Mouse (Mus musculus) skeletal muscle tissue, adult 2 months (tissue): ENCODE data around the gene Guca2b.

Experiments
- DNase-seq: peaks from one replicate; pipeline ENCODE4 v3.0.0-alpha.2; 2012; ENCODE audit warnings: low read depth, low spot score

Gene Guca2b

DNA sequence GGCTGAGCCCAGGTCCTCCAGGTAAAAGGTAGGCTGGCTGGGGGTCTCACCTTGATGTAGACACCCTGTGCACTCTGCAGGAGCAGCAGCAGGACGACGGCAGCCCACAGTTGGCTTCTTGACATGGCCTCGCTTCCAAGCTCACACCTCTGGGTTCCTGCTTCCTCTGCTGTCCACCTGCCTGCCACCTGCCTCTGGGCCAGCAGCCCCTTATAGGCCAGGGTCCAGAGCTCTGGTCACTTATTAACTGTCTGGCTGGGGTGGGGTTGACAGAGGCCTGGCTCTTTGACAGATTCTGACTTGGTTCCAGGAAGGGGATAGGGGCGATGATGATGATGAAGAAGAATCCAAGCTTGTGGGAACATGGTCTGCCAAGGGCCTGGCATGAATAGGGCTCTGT is at the start of gene Guca2b:
Guca2b (minus strand) TSS at position 224 of the 400 bp plus-strand sequence.
- no peak for DNase-seq

DNA sequence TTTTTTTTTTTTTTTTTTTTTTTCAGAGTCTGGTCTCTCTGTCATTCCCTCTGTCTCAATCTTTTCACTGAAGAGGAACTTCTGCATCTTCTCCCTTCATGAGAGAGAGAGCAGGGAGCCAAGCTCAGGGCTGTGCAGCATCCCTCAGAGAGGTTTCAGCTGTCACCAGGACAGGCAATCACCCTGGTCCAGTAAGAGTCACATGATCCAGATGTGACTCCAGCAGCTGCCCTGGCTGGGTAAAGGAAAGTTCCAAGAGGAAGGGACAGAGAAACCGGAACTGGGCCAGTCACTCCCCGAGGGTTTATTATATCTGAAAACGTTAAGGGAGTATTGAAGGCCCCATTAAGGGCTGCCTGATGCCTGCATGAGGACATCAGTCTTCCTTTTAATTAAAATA is 49.0 kb upstream of the Guca2b start:
- no peak for DNase-seq

DNA sequence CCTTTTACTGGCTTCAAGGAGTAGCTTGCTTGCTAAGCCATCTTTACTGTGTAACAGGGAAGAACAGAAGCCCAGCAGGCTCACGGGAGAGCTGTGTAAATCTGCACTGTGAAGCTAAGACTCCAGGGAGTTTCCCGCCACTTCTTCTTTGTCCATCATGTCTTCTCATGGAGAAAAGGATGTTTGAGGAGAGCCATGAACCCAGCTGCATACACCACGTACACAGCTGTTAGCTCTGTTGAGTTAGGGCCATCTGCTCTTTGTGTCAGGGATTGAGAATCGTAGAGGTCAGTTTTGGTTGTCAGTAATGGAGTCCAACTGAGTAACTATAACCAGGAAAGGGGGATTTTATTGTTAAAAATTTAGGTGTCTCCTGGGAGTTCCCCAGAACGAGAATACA is 48.6 kb upstream of the Guca2b start:
- no peak for DNase-seq

DNA sequence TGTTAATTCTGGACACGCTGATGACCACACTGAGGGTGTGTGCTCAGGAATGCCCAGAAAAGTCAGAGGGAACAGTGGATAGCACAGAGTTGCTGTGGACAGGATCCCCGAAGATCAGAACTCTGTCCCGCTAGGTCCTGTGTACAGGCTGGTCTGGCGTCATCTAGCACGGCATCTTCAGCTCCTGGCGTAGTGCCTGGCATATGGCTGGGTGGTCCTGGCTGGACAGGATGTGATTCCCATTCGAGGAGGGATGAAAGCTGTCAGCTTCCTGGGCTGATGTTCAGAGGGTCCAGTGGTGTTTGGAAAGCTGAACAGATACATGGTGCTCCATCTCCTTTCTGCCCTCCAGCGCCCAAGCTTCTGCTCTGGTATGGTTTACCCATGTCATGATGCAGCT is 45.2 kb upstream of the Guca2b start:
- DNase-seq, result no peak

DNA sequence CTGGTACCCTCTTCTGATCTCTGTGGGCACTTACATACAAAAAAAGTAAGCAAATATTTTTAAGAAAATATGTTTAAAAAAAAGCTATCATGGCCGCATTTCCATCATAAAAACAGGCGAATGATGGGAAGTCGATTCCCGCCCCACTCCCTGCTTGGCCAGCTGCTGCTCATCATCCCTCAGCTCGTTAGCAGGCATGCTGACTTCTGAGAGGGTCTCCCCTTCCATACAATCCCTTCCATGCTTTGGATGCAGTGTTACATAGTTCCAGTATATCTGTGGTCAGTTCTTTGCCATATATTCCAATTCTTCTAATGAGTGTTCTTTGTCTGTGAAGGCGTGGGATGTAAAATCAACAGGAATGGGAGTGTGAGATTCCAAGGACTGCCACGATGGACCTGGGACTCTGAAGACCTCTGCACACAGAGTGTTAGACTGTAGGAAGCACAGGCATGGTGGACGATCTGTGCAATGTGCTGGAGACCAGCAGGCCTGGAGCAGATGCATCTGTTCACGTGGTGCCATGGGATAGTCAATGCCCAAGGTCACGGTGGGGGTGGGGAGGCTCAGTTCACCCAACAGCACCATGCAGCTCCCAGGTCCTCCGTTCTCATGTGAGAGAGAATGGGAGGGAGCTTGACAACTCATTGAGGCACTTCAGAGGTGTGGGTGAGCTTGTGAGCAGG is 42.7 kb upstream of the Guca2b start:
- DNase-seq, result no peak

DNA sequence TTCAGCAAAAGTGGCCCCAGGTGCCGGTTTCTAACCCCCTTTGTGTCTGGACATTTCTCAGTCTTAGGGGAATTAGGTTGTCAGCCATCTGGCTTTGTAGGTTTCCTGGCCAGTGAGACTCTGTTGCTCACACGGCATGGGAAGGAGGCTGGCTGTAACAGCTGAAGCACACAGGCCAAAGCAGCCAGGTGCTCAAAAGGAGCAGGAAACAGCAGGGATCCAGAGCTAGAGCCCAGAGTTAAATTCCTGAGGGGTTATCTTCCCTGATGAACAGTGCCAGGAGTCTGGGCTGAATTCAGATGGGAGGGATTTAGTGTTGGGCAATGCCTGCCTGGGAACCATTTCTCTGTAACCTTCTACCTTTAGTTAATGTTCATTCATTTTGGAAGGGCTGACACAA is 39.6 kb upstream of the Guca2b start:
- DNase-seq, result no peak

DNA sequence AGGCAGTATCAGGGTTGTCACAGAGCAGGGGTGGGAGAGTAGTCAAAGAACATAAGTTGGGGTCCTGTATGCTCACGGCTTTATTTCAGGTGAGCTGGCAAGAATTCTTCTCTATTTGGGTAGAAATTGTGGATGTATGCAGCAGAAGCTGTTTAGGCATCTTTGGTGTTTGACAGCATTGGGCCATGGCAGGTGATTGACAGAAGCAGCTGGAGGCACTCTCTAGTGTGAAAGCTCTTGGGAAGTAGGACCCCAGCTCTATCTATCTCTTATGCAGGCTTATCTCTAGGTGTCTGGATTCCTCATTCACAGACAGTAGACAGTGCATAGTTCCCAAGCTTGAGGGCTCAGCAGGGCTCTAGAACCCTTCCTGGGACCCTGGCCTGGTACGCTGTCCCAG is 27.0 kb upstream of the Guca2b start:
- no peak for DNase-seq

DNA sequence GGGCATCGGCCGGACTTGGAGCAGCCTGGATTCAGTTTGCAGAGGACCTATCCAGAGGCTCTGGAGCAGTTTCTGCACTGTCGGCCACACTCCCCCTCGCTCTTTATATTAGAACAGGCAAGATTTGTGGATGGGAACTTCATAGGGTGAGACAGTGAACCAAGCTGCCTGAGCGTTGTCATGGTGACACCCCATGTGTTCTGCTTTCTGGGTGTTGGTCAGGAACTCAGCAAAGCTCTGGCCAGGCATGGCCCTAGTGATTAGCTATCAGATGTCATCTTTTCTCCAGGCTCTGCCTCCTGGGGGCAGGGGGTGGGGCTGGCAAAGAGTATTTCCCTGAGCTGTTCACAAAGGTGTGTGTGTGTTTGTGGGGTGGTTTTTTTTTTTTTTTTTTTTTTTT is 23.8 kb upstream of the Guca2b start:
- no peak for DNase-seq

DNA sequence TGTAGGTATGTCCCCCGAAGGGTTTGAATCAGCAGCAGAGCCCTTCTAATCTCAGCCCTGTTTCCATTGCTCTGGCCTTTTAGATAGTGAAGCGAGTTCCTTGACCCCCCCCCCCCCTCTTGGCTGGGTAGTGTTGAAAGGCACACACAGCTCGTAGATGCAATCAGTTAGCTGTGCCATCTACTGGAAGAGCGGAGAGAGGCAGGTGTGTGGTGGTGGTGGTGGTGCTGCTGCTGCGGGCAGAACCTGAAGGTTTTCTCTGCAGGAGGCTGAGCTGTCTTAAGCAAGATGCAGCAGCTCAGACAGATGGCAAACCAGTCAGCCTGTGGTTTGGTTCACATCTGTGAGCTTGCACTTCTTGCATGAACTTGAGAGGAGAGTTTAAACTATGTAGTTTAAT is 13.9 kb upstream of the Guca2b start:
- DNase-seq, result no peak

DNA sequence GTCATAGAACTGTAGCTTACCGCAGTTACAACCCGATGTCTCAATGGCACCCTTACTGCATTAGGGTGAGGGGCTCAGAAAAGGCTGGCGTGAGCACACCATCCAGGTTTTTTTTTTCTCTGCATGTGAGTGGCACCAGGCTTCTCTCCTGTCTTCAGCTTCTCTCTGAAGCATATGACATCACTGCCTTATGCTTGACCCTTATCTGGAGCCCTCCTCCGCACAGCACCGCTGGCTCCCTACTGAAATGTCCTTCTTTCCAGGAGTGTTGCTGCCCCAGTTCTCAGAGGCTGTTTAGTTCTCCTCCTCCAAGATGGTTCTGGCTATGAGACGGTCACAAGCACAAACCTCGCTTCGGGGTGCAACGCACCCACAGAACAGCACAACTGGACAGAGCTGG is 12.4 kb upstream of the Guca2b start:
- no peak for DNase-seq

DNA sequence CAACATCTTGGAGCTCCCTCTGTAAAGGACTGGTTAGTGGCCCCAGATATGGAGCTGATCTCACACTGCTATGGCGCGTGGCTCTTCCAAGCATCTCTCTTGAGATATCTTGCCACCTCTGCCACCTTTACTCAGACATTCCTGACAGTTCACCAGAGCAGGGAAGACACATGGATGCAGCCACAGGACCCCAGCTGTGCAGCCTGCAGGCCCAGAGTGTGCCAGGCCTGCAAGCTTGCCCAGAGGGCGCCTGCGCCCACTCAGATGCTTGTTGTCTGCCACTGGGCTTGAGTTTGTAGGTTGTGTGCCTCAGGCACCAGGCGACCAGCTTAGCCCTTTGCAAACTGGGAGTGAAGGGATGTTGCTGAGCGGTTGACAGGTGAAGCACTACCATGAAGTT is 12.0 kb upstream of the Guca2b start:
- no peak for DNase-seq

DNA sequence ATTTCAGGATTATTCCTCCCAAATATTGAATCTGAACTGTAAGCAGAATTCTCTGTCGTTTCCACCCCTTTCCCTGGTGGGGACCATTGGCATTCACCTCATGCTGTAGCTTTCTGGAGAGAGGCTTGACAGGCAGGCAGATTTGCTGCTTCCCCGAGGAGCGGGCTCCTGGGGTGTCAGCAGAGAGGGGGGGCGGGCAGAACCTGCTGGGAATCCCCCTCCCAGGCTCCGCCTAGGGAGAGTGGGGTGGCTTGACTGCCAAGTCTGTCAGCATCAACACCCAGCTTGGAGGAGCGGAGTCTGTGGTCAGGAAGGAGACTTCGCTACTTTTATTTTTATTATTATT is 11.4 kb upstream of the Guca2b start:
- no peak for DNase-seq

DNA sequence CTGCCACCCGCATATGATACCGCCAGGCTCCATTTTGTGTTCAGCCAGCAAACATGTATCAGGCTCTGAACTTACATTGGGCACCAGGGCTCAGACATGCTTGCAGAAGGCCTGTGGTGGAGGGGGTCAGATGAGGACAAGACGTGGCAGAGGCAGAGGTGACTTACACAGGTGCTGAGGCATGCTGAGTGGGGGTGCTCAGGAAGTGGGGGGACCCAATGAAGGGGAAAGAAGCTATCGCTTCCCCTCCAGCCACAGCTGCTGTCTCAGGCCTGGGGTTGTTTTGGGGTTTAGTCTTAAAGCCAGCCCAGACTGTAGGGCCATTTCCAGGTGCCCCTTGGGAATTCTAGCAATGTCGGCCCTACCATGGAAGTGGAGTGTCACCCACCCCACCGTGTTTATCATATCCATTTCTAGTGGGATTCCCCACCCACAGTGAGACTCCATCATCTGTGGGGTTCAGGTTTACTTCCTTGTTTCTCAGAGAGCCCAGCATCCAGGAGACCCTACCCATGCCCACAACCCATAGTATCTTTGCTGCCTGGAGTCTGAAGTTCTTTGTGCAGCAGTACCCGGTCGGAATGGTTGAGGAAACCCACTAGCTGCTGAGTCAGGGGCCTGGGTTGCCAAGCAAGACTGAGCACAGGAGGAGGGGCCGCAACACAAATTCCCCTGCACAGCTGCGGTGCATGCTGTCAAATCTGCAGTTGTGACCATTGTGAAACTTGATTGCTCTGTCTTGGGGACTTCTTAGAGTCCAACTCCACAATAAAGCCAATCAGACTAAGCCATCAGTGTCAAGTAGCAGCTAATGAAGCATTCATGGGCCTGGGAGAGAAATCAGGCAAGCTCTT is 10.8 kb upstream of the Guca2b start:
- DNase-seq, result no peak

DNA sequence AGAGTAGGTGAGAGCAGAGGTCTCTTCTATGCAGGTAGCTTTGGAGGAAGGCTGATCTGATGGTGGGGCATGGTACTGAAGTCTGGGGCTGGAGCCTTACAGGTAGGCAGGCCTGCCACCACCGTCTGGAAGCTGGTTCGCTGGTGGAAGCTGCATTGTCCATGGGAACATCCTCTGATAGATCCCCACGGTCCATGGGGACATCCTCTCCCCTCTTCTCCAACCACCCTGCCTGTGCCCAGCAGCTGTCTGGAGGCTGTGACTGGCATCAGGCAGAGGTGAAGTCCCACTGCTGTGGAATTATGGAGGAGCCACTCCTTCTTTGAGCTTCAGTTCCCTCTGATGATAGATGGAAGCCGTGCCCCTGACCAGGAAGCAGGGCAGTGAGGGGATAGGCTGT is 9.8 kb upstream of the Guca2b start:
- DNase-seq, result no peak

DNA sequence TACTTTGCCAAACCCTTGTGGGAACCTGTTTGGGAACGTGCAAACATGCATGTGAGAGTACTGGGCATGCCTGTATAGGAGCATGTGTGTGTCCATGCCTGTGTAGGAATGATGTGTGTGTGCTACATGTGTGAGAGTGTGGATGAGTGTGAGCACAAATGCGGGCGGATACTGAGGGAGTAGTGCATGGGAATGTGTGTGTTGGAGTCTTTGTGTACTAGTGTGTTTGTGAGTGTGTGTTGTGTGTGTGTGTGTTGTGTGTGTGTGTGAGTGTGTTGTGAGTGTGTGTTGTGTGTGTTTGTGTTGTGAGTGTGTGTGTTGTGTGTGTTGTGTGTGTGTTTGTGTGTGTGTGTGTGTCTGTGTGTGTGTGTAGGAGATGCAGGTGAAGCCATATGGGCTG is 9.4 kb upstream of the Guca2b start:
- no peak for DNase-seq

DNA sequence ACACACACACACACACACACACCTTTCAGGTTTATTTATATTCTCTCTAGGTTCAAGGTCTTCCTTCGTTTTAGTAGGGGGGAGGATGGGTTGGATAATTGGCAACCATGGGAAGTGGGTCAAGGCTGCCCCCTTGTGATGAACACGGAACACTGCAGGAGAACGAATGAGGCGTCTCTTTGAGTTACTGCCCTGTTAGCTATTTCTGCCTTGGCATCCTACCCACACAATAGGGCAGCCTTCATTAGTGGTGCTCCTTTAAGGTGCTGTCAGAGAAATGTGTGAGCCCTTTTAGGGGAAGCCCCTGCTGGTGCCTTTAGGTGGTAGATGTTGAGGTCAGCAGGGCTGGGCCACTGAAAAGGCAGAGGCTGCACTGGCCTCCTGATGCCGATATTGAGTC is 8.7 kb upstream of the Guca2b start:
- peak; percentile 52 for DNase-seq

DNA sequence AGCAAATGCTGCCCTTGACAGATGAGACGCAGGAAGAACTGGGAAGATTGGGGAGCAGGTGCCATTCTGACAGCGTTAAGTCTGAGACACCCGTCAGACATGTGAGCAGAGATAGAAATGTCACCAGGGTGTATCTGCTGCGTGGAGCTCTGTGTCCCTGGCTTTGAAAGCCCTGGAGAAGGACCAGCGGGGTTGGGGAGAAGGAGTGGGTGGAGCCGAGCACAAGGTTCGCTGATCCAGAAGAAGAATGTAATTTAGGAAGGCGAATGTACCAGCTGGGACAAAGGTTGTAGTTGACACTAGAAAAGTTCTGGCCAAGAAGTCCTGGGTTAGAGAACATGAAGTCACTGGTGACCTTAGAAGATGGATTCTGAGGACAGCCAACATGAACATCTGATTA is 7.4 kb upstream of the Guca2b start:
- DNase-seq, result peak; percentile 37

DNA sequence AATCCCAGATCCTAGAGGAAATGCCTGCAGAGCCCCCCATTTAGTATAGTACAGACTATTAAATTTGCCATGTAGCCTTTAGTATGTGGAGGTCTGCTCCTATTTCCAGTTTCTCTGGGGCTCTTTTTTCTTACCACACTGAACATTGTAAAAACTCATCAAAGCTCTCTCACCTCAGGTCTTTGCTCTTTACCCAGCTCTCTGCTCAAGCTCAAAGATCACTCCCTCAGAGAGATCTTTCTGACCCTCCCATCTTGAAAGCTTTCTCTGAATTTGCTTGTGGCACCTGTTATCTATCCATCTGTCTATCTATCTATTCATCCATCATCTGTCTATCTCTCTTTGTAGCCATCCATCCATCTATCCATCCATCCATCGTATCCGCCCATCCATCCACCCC is 6.4 kb upstream of the Guca2b start:
- DNase-seq, result no peak

DNA sequence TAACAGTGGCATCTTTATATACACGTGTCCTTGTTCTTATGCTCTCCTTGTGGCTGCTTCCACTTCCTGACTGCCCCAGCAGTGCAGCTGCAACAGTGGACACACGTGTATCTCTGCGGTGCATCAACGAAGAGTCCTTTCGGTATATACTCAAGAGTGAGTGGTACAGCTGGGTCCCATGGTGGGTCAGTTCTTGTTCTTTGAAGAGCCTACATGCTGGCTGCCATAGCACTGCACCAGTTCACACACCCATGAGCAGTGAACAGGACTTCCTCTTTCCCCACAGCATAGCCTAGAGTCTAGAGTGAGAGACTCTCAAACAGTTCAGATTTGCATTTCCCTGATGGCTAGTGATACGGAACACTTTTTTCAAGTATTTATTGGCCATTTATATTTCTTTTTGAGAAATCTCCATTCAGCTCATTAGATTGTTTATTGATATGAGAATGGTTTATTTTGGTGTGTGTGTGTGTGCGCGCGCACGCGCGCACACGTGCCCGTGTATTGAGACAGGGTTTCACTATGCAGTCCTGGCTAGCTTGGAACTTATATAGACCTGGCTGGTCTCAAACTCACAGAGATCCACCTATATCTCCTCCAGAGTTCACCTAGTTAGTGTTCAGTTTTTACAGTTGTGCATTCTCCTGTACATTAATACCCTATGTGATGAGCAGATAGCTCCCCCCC is 4.8 kb upstream of the Guca2b start:
- no peak for DNase-seq

DNA sequence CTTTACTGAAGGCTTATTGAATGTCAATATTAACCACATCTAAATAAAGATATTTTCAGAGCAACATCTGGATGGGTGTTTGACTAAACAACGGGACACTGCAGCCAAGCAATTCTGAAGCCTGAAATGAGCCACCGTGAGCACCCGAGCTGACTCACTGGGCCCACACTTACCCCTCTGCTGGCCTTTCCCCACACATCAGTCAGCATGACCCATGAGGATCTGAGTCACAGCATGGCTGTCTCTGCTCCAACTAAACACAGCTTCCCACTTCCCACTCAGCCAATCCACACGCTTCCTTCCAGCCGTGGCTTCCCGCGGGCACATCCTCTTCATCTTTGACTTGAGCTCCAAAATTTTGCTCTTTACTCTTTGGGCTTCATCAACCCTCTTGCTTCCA is 4.2 kb upstream of the Guca2b start:
- no peak for DNase-seq

DNA sequence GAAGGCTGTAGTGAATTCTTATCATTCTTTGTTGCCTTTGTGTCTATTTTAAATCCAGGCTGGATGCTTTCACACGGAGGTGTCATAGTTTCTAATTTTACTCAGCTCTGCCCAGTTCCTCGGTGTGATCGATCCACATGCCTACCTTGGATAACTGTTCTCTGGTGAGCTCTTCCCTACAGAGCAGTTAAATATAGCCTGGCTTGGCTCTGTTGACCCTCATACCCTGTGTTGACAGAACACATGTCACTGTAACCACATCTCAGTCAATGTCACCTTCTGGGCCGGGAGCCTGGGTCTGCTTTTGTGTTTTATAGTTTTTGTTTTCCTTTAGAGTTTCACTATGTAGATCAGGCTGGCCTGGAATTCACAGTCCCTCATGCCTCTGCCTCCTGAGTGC is 3.4 kb upstream of the Guca2b start:
- DNase-seq, result no peak

DNA sequence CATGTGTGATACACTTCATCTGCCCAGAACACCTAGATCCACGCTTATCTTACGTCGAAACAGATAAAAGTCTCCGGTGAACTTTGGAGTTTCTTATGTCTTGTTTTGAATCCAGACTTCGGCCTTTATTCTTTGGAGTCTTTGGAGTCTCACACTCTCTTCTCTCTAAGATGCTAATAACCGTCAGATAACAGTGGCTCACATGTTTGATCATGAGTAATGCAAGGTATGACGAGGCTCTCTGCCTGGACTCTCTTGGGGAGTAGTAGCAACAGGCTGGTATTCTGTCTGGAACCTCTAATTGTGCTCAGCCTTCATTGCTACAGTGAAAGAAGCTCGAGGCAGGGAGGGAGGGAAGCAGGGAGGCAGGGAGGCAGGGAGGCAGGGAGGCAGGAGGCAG is 1.3 kb upstream of the Guca2b start:
- no peak for DNase-seq

DNA sequence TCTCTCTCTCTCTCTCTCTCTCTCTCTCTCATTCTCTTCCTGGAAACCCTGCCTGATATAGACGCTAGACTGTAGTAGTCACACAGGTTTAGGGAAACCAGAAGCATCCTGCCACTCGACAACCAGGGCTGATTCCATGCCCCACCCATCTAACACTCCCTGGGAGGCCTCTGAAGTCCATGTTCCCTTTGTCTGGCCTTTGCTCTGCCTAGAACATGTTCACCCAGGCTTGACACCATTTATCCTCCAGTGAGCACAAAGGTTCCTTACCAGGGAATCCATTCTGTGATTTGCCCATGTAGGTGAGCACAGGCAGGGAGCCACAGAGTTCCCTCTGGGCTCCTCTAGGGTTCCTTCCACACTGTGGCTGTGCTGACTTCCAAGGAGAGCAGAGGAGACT is 508 bp downstream of the Guca2b start:
- no peak for DNase-seq
